Mouse (Mus musculus) sigmoid colon, adult 10 weeks (tissue): ENCODE data around the gene Spata46. TPM values are rescaled to one million over a fixed set of nuclear protein-coding genes. Genes with fewer than 3 reads are reported as not detected.

Experiments used
- polyA plus RNA-seq: library from polyadenylated mRNA; stranded (reverse); fragments of 350-450 nt; fragmentation: Illumina TruSeq; extraction: RNeasy Lipid Tissue Mini Kit (QIAGEN cat#74804); gene quantifications from one replicate; pipeline ENCODE4 v1.2.3, GENCODE M21; 2014; ENCODE audit warnings: low read depth, low replicate concordance

The Spata46 gene
- not detected for polyA plus RNA-seq

GRCm38 (mm10) chr1:170308503-170308902 lies at the start of gene Spata46:
Gene Spata46 (plus strand): TSS chr1:170308803.

GRCm38 (mm10) chr1:170277016-170277415 lies 31.6 kb upstream of the Spata46 start, which contains the start of gene Sh2d1b1:
Gene Sh2d1b1 (plus strand): TSS chr1:170277320.

GRCm38 (mm10) chr1:170306232-170306631 lies 2.4 kb upstream of the Spata46 start, which contains the start of gene Gm7694:
Gene Gm7694 (minus strand): TSS chr1:170306332.

Other genes starting within 250 kb of the Spata46 start
- gene Ddr2, start 198.0 kb upstream of the Spata46 start, polyA plus RNA-seq, result 57.8 TPM
- gene Uap1, start 133.8 kb upstream of the Spata46 start, polyA plus RNA-seq, result 245 TPM
- gene Uhmk1, start 93.4 kb upstream of the Spata46 start, polyA plus RNA-seq, result 98.4 TPM
- gene Sh2d1b2, start 76.1 kb upstream of the Spata46 start, polyA plus RNA-seq, result not detected
- gene Sh2d1b1, start 31.5 kb upstream of the Spata46 start, polyA plus RNA-seq, result 0.98 TPM
- 4.1 TPM for gene Gm7694, start 2.5 kb upstream of the Spata46 start, polyA plus RNA-seq